Mouse (Mus musculus): ENCODE measurements around the gene Atcay. TPM values are rescaled to one million over a fixed set of nuclear protein-coding genes. Genes with fewer than 3 reads are reported as not detected.

Gene Atcay
- 0.10 and 0.13 TPM in 2 replicates for polyA plus RNA-seq (2012; rRNA removed)

DNA sequence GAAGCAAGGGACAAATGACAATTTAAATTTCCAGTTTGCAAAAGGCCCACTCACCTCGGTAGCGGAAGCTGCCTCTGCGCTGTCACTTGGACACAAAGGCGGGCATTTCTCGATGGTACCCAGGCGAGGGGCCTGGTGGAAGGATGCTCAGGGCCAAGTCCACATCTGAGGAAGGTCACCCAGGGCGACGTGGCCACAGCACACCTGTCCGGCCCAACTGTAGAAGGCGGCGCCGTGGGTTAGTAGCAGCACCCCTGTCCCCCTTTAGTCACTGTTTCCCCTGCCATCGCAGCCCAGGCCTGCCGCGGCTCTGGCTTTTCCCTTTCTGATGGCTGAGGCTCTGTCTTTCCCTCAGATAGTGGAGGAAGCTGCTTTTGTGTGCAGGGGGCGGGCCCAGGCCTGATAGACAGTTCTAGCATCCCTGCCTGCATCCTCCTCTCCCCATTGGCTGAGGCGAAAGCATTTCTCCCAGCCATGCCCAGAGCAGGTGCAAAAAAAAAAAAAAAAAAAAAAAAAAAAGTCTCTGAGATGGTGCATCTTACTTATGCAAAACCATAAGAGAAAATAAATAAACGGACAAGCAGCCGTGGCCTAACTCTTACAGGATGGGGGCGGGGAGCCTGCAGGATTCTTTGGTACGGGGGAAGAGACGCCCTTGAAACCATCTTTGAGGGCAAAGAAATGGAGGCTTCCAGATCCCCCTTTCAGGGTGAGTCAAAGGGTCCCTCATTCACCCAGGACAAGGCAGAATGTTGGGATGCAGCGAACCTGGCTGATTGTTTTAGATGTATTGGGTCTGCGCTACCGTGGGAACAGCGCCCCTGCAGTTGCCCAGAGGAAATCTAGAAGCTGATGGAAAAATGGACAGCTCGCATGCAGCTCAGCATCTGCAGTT is at the start of gene Atcay:
TSS of gene Atcay (minus strand) at position 396 of the 895 bp plus-strand sequence.
- no peak for DNase-seq (ENCODE audit: low spot score)

DNA sequence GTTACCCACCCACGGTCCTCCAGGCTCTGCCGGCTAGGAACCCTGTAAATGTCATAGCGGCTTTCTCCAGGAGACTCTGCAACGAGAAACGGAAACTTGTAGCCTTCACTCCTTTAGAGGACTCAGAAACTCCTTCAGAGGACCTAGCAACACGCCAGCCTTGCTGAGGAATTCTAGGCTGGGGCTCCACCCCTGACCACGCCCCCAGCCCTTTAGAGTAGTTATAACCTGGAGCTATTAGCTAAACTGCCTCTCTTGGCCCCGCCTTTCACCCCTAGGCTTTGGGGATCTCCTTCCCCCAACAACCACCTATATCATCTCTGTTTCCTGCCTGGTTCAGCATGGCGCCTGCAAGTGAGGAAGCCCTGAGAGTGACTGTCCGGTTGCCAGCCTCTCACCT is 48.9 kb upstream of the Atcay start:
- DNase-seq (ENCODE audit: low spot score): no peak

DNA sequence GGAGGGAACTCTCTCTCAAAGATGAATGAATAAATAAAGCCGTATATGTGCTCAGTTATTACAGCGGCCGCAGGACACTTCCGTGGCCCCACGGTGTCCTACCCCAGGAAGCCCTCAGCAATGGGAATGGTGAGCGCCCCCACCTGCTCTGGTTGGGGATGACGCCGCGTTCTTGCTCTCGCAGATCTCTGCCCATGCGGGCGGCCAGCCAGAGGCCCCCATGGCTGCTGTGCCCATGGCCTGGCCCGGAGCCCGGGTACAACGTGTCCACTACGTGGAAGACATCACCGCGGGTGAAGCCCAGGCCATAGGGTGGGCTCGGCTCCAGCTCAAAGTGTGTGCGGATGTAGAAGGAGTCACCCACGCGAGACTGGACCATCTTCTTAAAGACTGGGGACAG is 47.0 kb upstream of the Atcay start:
- DNase-seq (ENCODE audit: low spot score): no peak

DNA sequence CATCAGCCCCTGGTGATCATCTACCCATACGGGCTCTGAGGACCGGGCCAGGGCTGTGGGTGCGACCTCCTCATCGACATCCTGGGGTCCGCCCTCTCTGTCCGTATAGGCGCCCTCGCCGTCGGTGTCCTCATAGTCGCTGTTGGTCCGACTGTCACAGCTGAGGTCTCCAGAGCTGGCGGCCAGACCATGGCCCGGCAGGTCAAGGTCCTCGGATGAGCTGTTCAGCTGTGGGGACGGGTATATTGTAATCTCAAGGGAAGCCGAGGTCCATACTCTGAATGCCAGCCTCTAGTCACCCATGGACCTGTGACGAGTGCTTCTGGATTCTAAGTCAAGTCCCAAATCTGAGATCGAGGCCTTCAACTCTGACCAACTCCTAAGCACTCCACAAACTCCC is 43.2 kb upstream of the Atcay start:
- no peak for DNase-seq (ENCODE audit: low spot score)

DNA sequence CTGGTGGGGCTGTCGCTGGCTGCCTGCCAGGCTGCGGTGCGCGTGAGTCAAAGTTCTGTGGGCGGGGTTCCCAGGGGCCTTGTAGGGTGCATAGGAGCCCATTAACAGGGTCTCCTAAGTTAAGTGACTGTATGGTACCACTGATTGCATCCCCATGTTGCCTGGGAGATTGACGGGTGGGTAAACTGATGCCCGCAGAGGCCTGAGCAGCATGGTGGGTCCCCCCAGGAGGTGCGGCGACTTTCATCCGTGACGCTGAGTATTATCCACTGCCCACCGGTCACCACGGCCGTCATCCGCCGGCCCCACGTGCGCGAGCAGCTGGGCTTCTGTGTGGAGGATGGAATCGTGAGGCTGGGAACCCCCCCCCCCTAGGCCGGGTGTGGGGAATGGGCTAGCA is 41.7 kb upstream of the Atcay start:
- no peak for DNase-seq (ENCODE audit: low spot score)

DNA sequence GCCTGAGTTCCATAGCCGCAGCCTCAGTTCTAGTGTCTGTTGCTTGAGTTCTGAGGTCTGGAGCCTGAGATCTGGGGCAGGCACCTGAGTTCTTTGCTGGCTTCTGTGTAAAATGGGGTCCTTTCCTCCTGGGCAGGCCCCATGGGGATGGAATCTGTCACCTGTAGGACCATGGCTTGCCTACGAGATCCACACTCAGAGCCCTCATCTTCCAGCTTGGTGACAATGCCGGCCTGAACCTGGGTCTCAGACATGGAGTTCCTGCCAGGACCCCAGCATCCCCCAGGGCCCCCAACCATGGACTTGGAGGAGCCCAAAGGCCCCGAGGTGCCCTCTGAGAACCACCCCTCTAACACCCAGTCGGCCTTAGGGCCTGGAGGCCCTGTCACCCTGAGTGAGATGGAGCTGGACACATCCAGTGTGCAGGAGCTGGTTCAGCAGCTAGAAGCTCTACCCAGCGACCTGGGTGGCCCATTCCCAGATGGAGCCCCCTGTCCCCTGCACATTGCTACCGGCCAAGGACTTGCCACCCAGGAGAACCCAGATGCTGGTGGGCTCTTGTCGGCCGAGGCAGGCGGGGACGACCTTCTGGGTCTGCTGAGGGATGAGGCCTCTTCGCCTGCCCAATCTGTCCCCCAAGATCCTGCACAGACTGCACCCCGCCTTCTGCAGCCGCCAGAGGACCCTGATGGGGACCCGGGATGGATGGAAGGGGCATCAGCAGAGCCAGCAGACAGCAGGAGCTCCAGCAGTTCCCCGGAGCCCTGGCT is 38.2 kb upstream of the Atcay start:
- DNase-seq (ENCODE audit: low spot score): no peak

DNA sequence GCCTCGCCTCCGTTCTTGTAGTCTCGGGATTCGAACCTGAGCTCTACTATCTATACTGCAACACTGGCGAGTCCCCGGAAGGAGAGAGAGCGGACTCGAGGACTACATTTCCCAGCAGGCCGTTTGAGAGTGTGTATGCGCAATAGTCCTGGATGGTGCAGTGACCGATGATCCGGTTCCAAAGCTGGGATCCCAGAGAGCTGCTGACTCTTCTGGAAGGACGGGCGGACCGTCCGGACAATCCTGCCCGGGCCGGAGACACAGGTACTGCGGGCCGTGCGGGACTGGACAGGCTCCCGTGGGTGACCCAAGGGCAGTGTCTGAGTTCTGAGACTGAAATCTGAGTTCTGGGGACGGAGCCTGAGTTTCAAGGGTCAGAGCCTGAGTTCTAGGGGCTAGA is 37.4 kb upstream of the Atcay start:
- peak; percentile 69 for DNase-seq (ENCODE audit: low spot score)

DNA sequence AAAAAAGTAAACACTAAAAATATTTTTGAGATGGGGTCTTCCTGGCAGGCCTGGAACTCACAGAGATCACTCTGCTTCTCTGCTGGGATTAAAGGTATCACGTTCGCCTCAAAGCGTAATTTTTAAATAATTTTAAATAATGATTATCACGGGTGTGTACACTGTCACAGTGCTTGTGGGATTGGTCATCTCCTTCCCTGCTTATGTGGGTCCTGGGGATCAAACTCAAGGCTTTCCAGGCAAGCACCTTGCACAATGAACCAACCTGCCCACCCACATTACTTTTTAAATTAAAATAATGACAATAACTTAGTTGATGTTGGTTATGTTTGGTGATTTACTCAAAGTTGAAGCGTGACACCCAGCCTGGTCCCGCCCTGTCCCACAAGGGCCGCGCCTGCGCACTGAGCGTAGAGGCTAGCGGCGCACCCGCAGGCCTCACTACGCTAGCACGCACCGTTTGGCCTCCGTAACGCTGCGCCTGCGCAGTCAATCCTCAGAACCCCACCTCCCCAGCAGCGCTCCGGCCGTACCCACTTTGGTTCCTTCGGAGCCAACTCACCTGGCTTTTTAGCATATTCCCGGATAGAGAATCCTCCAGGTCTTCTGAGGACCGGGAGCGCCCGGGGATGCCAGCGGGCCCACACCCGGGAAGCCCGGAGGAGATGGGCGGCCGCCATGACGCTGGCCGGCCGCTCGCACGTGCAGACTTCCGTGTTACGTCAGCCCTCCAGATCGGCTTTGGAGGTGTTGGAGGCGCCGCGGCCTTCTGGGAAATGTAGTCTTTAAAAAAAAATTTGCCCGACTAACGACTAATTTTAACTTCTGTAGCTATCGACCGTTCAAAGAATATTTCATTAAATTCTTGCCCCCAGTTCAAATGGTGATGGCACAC is 35.8 kb upstream of the Atcay start, which contains the start of the genes Mrpl54 and Apba3:
TSS of gene Mrpl54 (minus strand) at position 724 of the 895 bp plus-strand sequence.
TSS of gene Apba3 (plus strand) at position 750 of the 895 bp plus-strand sequence.
- DNase-seq (ENCODE audit: low spot score): peak; percentile 98

DNA sequence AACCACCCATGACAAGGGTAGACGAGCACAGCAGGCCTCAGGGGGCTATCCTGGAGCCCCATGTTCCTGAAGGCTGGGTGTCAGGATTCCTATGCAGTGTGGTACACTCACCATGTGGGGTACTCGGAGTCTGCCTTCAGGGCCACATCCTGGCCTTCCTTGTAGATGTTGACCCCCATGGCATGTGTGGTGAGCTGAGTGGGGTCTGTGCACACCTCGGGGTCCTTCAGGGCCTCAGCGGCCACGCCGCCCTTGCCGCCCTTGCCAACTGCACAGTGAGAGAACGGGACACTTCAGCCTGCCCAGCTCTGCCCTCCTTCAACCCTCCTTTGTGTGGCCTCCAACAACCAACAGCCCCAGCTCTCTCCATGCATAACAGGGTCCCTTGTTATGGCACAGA is 34.9 kb upstream of the Atcay start:
- DNase-seq (ENCODE audit: low spot score): no peak

DNA sequence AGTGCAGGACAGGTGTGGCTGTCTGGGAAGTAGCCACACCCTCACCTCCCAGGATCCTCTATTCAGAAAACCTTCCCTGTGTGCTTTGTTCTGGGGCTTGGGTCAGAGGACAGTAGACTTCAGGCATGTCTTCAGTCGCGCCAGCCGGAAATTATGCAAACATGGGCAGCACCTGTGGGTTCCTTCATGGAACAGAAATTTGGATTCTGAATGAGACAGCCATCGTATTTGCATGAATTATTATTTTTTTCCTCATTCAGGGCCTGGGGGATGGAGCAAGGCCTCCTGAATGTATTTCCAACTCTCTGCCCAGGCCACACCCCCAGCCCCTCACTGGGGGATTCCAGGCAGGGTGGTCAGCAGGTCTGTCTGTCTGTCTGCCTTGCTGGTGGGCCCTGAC is 30.4 kb upstream of the Atcay start:
- no peak for DNase-seq (ENCODE audit: low spot score)

DNA sequence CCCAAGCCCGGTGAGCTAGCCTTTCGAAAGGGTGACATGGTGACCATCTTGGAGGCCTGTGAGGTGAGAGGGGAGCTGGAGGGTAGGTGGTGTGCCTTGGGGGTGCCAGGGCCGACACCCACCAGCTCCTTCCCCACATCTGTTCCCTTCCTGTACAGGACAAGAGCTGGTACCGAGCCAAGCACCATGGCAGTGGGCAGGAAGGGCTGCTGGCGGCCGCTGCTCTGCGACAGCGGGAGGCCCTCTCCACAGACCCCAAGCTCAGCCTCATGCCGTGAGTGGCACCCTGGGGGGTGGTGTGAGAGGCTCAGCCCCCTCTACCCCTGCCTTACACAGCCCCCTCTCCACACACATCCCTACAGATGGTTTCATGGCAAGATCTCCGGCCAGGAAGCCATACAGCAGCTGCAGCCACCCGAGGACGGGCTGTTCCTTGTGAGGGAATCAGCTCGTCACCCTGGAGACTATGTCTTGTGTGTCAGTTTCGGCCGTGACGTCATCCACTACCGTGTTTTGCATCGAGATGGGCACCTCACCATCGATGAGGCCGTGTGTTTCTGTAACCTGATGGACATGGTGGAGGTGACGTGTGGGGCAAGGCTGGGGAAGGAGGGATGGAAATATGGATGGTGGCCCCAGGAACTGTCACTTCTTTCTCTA is 28.7 kb upstream of the Atcay start:
- DNase-seq (ENCODE audit: low spot score): no peak

DNA sequence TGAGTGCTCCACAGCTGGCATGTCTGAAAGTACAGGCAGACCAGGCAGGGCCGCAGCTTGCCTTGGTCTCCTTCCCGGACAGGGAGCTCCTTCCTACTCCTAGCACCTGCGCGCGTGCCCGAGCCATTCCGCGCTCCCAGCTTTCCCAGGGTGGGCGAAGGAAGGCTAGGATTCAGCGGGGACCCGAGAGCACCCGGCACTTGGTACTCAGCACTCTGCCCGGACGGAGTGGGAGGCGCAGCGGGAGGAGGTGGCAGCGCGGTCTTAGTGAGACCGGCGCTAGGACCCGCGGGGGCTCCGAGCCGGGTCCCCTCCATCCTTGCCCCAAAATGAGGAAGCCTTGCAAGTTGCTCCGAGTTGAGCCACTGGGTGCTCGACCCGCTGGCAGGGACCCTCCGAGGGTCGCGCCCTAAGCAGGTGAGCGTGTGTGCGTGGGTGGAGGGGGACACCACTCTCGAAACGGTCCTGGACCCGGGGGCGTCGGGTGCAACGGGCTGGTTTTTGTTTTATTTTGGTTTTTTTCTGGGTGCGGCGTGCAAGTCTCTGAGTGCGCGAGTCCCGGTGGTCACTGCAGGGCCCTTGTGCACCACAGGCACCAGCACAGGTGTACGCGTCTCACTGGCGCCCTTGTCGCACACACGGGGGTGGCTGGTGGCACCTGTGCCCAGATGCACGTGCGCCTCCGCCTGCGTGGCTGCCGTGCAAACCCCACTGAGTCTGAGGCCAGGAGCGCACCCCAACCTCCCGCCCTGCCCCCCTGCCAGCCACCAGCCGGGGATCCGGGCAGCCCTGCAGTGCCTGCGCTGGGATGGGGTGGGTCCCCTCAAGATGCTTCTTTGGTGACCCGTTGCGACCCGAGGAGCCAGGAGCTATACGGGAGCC is 26.8 kb upstream of the Atcay start:
- DNase-seq (ENCODE audit: low spot score): no peak

DNA sequence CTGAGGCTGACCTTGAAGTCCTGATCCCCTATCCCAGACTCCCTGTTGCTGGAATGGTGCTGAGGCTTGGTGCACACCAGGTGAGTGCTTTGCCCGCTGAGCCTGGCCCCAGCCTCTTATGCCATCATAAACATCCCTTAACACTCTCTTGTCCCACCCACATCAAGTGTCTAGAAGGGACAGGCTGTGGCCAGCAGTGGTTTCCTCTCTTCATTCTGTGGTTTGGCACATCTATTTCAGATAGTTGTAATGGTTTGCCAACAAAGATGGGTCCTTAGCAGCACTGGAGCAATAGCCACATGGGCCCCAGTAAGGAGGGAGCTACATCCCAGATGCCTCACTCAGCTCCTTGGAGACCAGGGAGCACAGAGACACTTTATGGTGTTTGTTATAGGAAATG is 24.3 kb upstream of the Atcay start:
- no peak for DNase-seq (ENCODE audit: low spot score)

DNA sequence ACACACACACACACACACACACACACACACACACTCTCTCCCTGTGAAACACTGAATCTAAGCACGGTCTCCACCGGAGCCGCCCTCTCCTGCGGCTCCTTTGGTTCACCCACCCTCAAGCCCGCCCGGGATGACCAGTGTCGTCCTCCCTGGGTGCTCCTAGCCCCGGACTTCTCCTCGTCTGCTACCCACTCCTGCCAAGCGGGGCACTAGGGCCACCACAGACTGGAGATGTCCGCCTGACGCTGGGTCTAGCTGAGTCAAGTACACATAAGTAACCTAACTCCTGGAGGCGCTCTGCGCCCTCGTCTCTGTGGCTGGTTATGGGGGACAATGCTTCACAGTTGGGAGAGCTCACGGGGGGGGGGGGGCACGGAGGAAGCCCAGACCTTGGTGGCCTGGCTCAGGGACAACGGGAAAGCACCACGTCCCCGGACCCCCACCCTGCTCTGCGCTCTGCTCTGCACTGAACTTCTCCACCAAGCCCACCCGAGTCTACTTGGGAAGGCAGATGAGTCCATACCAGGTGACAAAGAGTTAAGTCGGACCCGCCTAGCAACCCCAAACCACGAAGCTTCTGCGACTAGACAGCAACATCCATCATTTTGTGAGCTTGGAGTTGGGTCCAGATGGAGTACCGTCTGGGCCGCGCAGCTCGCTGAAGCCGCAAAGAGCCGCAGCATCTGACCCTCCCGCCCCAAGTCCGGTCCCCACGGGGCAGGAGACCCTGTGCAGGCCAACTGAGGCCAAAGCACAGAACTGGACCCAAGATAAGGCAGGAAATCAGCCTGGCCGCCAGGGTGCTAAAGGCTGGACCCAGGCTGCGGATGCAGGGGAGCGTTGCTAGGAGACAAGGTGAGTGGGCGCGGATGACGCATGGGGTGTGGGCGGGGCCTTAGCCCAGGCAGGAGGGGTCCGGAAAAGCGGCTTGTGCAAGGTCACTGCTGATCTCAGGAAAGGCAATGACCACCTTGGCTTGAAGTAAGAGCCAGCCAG is 22.1 kb upstream of the Atcay start, which contains the start of gene Matk:
TSS of gene Matk (plus strand) at position 512 of the 996 bp plus-strand sequence.
- no peak for DNase-seq (ENCODE audit: low spot score)

DNA sequence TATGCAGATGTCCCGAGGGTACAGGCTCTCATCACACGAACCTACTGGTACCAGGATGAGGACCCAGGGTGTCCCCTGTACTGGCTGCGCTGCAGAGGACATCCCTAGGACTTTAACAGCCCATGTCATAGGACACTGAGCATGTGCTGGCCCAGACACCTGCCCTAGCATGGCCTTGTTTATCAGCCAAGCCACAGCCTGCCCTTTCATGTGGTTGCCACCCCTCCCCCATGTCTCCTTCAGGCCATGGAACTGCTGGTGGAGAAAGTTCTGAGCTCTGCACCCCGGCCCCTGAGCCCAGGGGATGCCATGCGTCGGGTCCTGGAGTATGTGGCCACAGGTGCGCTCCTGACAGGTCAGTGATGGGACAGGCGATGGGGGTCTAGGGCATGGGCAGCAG is 18.8 kb upstream of the Atcay start:
- DNase-seq (ENCODE audit: low spot score): no peak

DNA sequence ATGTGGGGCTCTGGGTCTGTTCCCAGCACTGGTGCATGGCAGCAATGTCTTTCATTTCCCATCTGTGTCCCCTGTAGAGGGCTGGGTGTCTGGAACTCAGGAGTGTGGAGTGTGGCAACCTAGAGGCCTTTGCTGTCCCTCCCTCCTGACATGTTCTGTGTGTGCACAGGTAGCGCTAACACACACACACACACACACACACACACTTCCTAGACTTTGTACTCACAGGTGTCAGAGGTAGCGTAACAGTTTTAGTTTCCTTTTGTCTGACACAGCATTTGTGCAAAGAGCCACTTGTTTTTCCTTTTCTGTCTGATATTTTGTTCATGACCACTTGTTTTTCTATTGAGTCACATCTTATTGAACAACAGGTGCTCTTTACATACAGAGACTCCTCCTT is 17.2 kb upstream of the Atcay start:
- no peak for DNase-seq (ENCODE audit: low spot score)

DNA sequence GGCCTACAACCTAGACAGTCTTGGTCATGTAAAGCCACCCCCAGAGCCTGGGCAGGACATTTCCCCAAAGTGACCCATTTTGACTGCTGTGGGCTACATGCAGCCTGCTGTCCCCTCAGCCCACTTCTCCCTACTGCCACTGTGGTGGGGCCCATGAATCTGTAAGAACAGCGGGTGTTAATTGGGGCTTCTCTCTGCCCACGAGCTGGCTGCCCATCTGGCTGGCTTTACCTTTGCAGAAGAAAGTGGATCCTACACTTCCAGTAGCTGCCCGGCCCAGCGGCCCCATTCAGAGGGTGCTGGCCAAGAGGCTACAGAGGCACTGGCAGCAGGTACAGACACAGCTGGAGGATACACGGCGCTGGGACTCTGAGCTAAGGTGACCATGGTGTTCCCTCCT is 14.5 kb upstream of the Atcay start:
- DNase-seq (ENCODE audit: low spot score): no peak

DNA sequence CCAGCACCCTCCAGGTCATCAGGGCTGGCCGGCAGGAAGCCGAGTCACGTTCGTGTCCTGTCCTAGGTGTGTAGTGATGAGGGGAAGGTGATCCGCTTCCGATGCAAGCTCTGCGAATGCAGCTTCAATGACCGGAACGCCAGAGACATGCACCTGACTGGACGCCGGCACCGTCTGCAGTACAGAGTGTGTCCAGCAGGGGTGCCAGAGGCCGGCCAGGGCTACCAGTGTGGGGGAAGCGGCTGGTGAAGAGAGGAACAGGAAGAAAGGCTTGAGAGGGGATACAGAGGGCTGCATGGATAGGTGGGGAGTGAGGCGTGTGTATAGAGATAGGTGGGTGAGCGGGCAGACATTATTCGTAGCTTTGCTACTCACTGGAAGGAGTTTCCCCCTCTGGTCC is 14.0 kb upstream of the Atcay start:
- DNase-seq (ENCODE audit: low spot score): peak; percentile 70

DNA sequence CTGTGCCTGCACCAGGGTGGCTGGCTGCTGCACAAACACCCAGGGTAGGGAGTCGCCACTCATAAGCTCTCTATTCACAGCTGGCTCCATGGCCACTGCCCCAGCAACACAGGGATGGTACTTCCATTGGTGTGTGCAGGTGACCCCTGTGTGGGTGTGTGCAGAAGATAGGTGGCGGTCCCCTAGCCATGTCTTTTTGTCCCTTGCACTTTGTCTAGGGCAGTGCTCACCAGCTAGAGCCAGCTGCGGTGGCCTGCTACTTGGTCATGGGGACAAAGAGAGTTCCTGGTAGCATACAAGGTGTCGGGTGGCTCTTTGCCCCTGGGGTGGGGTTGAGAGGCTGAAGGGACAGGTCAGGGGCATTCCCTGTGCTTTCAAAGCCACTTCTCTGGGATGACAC is 13.5 kb upstream of the Atcay start:
- no peak for DNase-seq (ENCODE audit: low spot score)
